Mouse (Mus musculus) embryonic fibroblast, embryonic 13.5 days (primary cell): Measurements from ENCODE around the gene Supt6.

ENCODE experiments used
- CTCF ChIP-seq: IDR thresholded peaks from 2 replicates; pipeline ENCODE4 v1.5.1; 2011; ENCODE audit warnings: mild to moderate bottlenecking, control low read depth, low read length, moderate library complexity, borderline replicate concordance; ENCODE audit not compliant: insufficient read depth
- POLR2A ChIP-seq: IDR thresholded peaks from 2 replicates; pipeline ENCODE4 v1.6.1; 2011; ENCODE audit warnings: low read depth, mild to moderate bottlenecking, control low read depth, low read length, moderate library complexity

- TF ChIP-seq CTCF (no peak), POLR2A (no peak)
These were observed 40.2 kb downstream of the Supt6 start for GRCm38 (mm10) chr11:78205361-78206206.
